Mouse (Mus musculus): ENCODE measurements around the gene Spindoc. TPM values are rescaled to one million over a fixed set of nuclear protein-coding genes. Genes with fewer than 3 reads are reported as not detected.

Spindoc gene
- total and polyA plus RNA-seq, 2 experiments from 2014 or later: 19.8 to 35.2 TPM

DNA sequence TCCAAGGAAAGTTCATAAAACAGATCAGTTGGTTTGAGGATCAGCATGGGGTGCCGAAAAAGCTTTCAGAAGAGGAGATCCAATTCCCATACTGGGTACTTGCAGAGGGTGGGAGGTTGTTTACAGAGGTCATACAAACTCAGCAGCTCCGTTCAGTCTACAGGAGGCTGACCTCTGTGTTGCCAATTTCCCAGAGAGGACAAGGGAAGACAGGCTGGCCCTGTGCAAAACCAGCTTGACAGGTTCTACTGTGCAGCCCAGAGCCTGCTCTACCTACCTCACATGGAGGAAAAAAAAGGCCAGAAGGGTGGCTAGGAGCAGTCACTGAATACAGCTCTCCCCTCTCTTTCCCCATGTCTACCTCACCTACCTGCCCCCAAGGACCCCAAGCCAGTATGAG is 48.7 kb downstream of the Spindoc start:
- no peak for TF ChIP-seq CTCF (IDR thresholded peaks at IDR 0.05)
- no peak overlapping the region for H3K4me3 ChIP-seq (ENCODE audit: low read depth, low read length)
- 82% methylated on average over 2 of the region's 2 CpGs for WGBS
- peaks cover 3% of the 10 kb centered on the region; the same call in 1 of the 2 replicates for H3K36me3 ChIP-seq (ENCODE audit: insufficient read depth, low read length)
- H3K27me3 ChIP-seq (ENCODE audit: insufficient read depth, low read length): no peaks in the 10 kb centered on the region
- peaks cover 9% of the 10 kb centered on the region for H3K4me1 ChIP-seq (ENCODE audit: insufficient read depth, low read length)
- no peak overlapping the region for H3K27ac ChIP-seq (ENCODE audit: low read depth, low read length)
- no peak overlapping the region for H3K4me2 ChIP-seq (ENCODE audit: low read depth, low read length, poor library complexity, severe bottlenecking)
- H3K9ac ChIP-seq (replicated peaks; ENCODE audit: low read length, poor library complexity, severe bottlenecking): no peak overlapping the region
- ATAC-seq (ENCODE audit: low FRiP score) (no peak), DNase-seq (ENCODE audit: low spot score) (no peak)
- no peaks in the 10 kb centered on the region for H3K9me3 ChIP-seq (ENCODE audit: low read length)

DNA sequence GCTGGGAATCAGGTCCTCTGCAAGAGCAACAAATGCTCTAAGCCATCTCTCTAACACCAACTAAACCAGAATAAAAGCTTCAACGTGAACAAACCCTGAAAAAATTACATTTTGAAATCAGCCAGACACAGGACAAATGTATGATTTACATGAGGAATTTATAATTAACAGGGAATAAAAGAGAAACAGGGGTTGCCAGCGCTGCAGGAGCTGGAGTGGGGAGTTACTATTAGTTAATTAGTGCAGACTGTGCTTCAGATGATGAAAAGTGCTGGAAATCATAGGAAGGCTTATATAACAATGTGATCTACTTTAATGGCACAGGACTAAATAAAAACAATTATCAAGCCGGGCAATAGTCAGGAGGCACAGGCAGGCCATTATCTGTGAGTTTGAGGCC is 61.4 kb downstream of the Spindoc start:
- Histone ChIP-seq H3K36me3 (ENCODE audit: insufficient read depth, low read length) (no peaks in the 10 kb centered on the region), H3K4me2 (ENCODE audit: low read depth, low read length, poor library complexity, severe bottlenecking) (no peak overlapping the region), H3K4me1 (ENCODE audit: insufficient read depth, low read length) (no peaks in the 10 kb centered on the region), H3K9ac (replicated peaks; ENCODE audit: low read length, poor library complexity, severe bottlenecking) (no peak overlapping the region), H3K27ac (ENCODE audit: low read depth, low read length) (no peak overlapping the region), H3K9me3 (ENCODE audit: low read length) (no peaks in the 10 kb centered on the region), H3K27me3 (ENCODE audit: insufficient read depth, low read length) (no peaks in the 10 kb centered on the region), H3K4me3 (ENCODE audit: low read depth, low read length) (no peak overlapping the region)
- WGBS: 79% methylated on average over 3 of the region's 3 CpGs
- no peak for ATAC-seq (ENCODE audit: low FRiP score)
- no peak for TF ChIP-seq CTCF (IDR thresholded peaks at IDR 0.05)
- no peak for DNase-seq (ENCODE audit: low spot score)

DNA sequence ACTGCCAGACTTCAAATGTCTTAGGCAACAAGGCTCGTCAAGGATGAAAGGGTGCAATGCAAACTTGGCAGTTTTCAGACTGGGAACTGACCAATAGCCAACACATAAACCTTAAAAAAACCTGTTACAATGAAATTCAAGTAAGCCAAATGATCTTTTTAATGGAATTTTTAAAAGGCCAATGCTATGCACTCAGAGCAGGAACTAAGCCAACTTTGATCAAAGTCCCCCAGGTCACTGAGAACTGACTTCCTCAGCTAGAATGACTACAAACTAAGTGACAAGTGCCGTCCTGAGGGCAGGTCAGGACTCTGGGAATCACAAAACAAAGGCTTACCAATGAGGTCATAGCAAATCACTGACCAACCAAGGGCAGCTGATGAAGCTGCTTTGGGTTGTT is 62.6 kb downstream of the Spindoc start:
- H3K27ac ChIP-seq (ENCODE audit: low read depth, low read length): no peak overlapping the region
- no peak for ATAC-seq (ENCODE audit: low FRiP score)
- no peak overlapping the region for H3K9ac ChIP-seq (replicated peaks; ENCODE audit: low read length, poor library complexity, severe bottlenecking)
- no peak for DNase-seq (ENCODE audit: low spot score)
- no peaks in the 10 kb centered on the region for H3K36me3 ChIP-seq (ENCODE audit: insufficient read depth, low read length)
- WGBS: 67% methylated on average over 2 of the region's 2 CpGs
- no peak for TF ChIP-seq CTCF (IDR thresholded peaks at IDR 0.05)
- H3K4me3 ChIP-seq (ENCODE audit: low read depth, low read length): no peak overlapping the region
- no peaks in the 10 kb centered on the region for H3K4me1 ChIP-seq (ENCODE audit: insufficient read depth, low read length)
- no peaks in the 10 kb centered on the region for H3K27me3 ChIP-seq (ENCODE audit: insufficient read depth, low read length)
- no peaks in the 10 kb centered on the region for H3K9me3 ChIP-seq (ENCODE audit: low read length)
- no peak overlapping the region for H3K4me2 ChIP-seq (ENCODE audit: low read depth, low read length, poor library complexity, severe bottlenecking)

DNA sequence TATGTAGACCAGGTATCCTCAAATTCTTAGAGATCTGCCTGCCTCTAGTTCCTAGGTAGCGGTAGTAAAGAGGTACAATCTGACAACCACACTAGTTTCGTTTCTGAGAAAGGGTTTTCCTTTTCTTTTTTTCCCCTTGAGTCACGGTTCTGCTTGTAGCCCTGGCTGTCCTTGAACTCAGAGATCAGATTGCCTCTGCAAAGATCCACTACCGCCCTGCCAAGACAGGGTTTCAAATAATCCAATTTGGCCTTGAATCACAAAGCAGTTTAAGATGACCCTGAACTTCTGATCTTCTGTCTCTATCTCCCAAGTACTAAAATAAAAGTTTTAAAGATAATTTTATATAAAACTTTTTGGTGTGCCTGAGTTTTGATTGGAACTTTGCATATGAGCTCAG is 65.1 kb downstream of the Spindoc start:
- ATAC-seq (ENCODE audit: low FRiP score) (no peak), DNase-seq (ENCODE audit: low spot score) (no peak)
- Histone ChIP-seq H3K4me3 (ENCODE audit: low read depth, low read length) (no peak overlapping the region), H3K36me3 (ENCODE audit: insufficient read depth, low read length) (no peaks in the 10 kb centered on the region), H3K9me3 (ENCODE audit: low read length) (no peaks in the 10 kb centered on the region), H3K9ac (replicated peaks; ENCODE audit: low read length, poor library complexity, severe bottlenecking) (no peak overlapping the region), H3K27me3 (ENCODE audit: insufficient read depth, low read length) (no peaks in the 10 kb centered on the region), H3K4me1 (ENCODE audit: insufficient read depth, low read length) (no peaks in the 10 kb centered on the region), H3K27ac (ENCODE audit: low read depth, low read length) (no peak overlapping the region), H3K4me2 (ENCODE audit: low read depth, low read length, poor library complexity, severe bottlenecking) (no peak overlapping the region)
- WGBS: 85% methylated on average over 4 of the region's 4 CpGs
- TF ChIP-seq CTCF (IDR thresholded peaks at IDR 0.05): no peak

DNA sequence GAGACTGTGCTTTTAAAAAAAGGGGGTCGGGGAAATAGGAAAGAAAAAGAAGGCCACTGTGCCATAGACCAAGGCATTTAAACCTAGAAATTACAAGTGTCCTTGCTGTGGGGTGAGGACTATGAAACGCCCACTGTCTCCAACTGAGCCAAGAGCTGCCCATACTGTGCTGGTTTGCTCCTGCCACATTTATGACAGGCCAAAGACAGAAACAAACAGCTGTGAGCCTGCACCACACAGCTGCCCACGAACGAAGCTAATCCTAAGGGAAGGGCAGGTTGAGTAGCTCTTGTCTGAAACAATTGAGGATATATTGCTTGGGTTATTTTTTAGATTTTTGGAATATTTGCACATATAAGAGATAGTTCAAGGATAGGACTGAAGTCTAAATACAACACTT is 66.0 kb downstream of the Spindoc start:
- H3K27me3 ChIP-seq (ENCODE audit: insufficient read depth, low read length): no peaks in the 10 kb centered on the region
- H3K4me3 ChIP-seq (ENCODE audit: low read depth, low read length): no peak overlapping the region
- H3K9ac ChIP-seq (replicated peaks; ENCODE audit: low read length, poor library complexity, severe bottlenecking): no peak overlapping the region
- no peaks in the 10 kb centered on the region for H3K9me3 ChIP-seq (ENCODE audit: low read length)
- 81% methylated on average over 4 of the region's 4 CpGs for WGBS
- no peak for ATAC-seq (ENCODE audit: low FRiP score)
- TF ChIP-seq CTCF (IDR thresholded peaks at IDR 0.05): no peak
- no peak overlapping the region for H3K27ac ChIP-seq (ENCODE audit: low read depth, low read length)
- H3K4me2 ChIP-seq (ENCODE audit: low read depth, low read length, poor library complexity, severe bottlenecking): no peak overlapping the region
- H3K36me3 ChIP-seq (ENCODE audit: insufficient read depth, low read length): no peaks in the 10 kb centered on the region
- no peak for DNase-seq (ENCODE audit: low spot score)
- peaks cover 2% of the 10 kb centered on the region; the same call in 1 of the 2 replicates for H3K4me1 ChIP-seq (ENCODE audit: insufficient read depth, low read length)

DNA sequence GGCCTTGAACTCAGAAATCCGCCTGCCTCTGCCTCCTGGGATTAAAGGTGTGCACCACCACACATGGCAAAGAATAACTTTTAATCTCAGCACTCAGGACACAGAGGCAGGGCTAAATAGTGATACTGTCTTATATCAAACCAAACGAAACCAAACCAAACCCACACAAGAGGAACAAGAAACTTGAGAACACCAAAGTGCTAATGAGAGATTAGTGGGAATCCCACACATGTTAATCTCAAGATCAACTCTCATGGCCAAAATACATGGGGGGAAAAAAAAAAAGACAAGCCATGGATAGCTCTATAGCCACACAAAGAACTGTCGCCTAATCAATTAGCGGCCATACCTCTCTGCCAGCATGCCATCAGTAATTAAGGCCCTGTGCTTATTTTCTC is 67.2 kb downstream of the Spindoc start:
- no peak overlapping the region for H3K4me2 ChIP-seq (ENCODE audit: low read depth, low read length, poor library complexity, severe bottlenecking)
- DNase-seq (ENCODE audit: low spot score) (no peak), ATAC-seq (ENCODE audit: low FRiP score) (no peak)
- whole genome bisulfite sequencing: 90% methylated on average over 4 of the region's 4 CpGs
- no peak for TF ChIP-seq CTCF (IDR thresholded peaks at IDR 0.05)
- no peaks in the 10 kb centered on the region for H3K27me3 ChIP-seq (ENCODE audit: insufficient read depth, low read length)
- H3K9me3 ChIP-seq (ENCODE audit: low read length): no peaks in the 10 kb centered on the region
- no peaks in the 10 kb centered on the region for H3K36me3 ChIP-seq (ENCODE audit: insufficient read depth, low read length)
- H3K27ac ChIP-seq (ENCODE audit: low read depth, low read length): no peak overlapping the region
- no peak overlapping the region for H3K9ac ChIP-seq (replicated peaks; ENCODE audit: low read length, poor library complexity, severe bottlenecking)
- no peak overlapping the region for H3K4me3 ChIP-seq (ENCODE audit: low read depth, low read length)
- peaks cover 2% of the 10 kb centered on the region; the same call in 1 of the 2 replicates for H3K4me1 ChIP-seq (ENCODE audit: insufficient read depth, low read length)

All from midbrain, postnatal 0 days (tissue).